Mouse (Mus musculus): ENCODE measurements around the gene Tbccd1. TPM values are rescaled to one million over a fixed set of nuclear protein-coding genes. Genes with fewer than 3 reads are reported as not detected.

Gene Tbccd1
- polyA plus RNA-seq, 1 experiment from 2014 or later: 20.1 TPM

DNA sequence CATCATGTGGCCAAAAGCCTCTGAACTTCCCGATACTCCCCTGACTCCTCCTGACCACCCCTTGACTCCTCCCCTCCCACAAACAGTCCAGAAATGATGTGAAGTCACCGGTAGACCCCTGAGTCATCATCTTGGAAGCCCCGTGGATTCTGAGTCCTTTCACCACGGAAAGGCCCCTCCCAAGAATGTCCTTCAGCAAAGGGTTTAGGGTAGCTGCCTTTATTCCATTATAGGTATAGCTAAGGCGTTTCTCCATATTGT, 56.7 kb downstream of the Tbccd1 start:
- Histone ChIP-seq H3K9ac (ENCODE audit: low read depth, low read length) (no peak overlapping the region), H3K27ac (ENCODE audit: low read depth, low read length) (no peak overlapping the region), H3K4me3 (ENCODE audit: low read length) (no peak overlapping the region), H3K27me3 (replicated peaks; ENCODE audit: control insufficient read depth, insufficient read depth, low read length) (peaks cover 13% of the 10 kb centered on the region), H3K4me2 (ENCODE audit: low read length) (no peak overlapping the region), H3K9me3 (ENCODE audit: control insufficient read depth, low read length) (no peaks in the 10 kb centered on the region), H3K36me3 (ENCODE audit: control insufficient read depth, insufficient read depth, low read length) (no peaks in the 10 kb centered on the region), H3K4me1 (ENCODE audit: control insufficient read depth, insufficient read depth, low read depth, low read length) (peaks cover 6% of the 10 kb centered on the region)
- 18% methylated on average over 5 of the region's 5 CpGs for WGBS
- ATAC-seq: no peak

DNA sequence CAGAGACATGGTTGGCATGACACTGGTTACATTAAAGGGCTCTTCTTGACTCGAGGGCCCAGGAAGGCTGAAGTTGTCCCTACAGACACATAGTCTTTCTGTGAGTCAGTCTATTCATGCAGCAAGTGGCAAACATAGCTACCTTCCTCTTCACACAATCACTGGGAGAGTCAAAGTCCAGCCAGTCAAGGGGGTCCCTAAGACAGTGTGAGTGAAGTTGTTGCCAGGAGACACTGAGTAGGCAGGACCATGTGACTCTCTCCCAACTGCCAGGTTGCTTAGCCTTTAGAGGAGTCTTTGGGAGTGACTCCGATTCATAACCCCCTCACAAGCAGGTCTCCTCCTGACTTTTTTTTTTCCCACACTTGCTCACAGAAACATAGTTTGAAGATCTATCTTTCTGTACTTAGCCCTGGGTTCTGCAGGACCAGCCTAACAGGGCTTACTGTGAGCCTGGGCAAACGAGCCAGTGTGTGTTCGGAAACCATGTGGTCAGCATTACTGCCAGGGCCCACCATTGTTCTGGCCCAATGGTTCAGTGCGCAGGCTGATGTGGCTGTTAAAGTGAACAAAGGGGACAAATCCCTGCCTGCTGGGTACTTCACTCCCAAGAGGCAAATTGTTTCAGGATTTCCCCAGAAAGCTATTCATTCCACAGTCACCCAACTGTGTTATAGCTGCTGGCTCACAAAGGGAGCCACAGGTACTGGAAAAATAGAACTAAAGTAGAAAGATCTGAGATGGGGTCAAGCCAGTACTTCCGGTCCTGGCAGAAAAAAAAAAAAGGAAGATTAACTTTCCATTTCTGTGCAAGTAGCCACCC, 57.2 kb downstream of the Tbccd1 start:
- 15% methylated on average over 6 of the region's 6 CpGs for WGBS
- H3K36me3 ChIP-seq (ENCODE audit: control insufficient read depth, insufficient read depth, low read length): no peaks in the 10 kb centered on the region
- peaks cover 13% of the 10 kb centered on the region for H3K27me3 ChIP-seq (replicated peaks; ENCODE audit: control insufficient read depth, insufficient read depth, low read length)
- H3K9ac ChIP-seq (ENCODE audit: low read depth, low read length): no peak overlapping the region
- ATAC-seq: peak; percentile 83
- no peak overlapping the region for H3K4me3 ChIP-seq (ENCODE audit: low read length)
- no peak overlapping the region for H3K4me2 ChIP-seq (ENCODE audit: low read length)
- no peaks in the 10 kb centered on the region for H3K9me3 ChIP-seq (ENCODE audit: control insufficient read depth, low read length)
- peaks cover 6% of the 10 kb centered on the region for H3K4me1 ChIP-seq (ENCODE audit: control insufficient read depth, insufficient read depth, low read depth, low read length)
- H3K27ac ChIP-seq (ENCODE audit: low read depth, low read length): no peak overlapping the region

DNA sequence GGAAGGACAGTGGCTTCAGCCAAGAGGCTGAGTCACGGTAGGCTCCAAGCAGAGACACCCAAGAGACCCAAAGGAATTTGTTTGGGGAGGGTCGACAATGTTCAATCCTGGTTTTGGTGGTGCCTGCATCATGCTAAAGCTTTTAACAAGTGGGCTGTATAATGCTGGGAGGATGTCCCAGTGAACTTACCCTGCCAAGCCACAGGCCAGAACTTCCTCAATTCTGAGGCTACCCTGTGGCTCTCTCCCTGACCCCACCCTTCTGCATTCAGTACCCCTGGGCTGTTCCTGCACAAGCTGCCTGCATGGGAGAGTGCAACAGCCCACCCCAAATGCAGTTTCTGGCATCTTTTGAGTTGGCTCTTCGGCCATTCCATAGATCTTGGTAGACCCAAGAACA, 58.9 kb downstream of the Tbccd1 start:
- H3K27me3 ChIP-seq (replicated peaks; ENCODE audit: control insufficient read depth, insufficient read depth, low read length): peaks cover 13% of the 10 kb centered on the region
- WGBS: 81% methylated on average over 3 of the region's 3 CpGs
- no peaks in the 10 kb centered on the region for H3K36me3 ChIP-seq (ENCODE audit: control insufficient read depth, insufficient read depth, low read length)
- H3K27ac ChIP-seq (ENCODE audit: low read depth, low read length): no peak overlapping the region
- ATAC-seq: no peak
- H3K9me3 ChIP-seq (ENCODE audit: control insufficient read depth, low read length): no peaks in the 10 kb centered on the region
- no peak overlapping the region for H3K4me2 ChIP-seq (ENCODE audit: low read length)
- H3K4me3 ChIP-seq (ENCODE audit: low read length): no peak overlapping the region
- H3K4me1 ChIP-seq (ENCODE audit: control insufficient read depth, insufficient read depth, low read depth, low read length): peaks cover 6% of the 10 kb centered on the region
- H3K9ac ChIP-seq (ENCODE audit: low read depth, low read length): no peak overlapping the region

DNA sequence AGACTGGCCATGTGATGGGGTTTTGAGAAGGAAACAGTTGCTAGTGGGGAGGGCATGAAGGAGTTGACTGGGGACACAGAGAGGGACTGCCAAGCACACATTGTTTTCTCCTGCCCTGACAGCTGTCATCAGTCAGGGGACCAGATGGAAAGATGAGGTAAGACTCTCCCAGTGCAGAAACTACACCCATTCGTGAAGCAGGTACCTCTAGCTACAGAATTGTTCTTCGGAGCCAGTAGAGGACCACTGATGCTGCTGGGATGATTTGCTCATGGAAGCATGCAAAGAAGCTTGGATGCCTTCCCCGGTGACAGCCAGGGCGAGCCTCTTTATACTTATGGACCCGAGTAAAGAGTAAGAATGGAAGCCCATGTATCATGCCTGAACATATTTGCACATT, 59.9 kb downstream of the Tbccd1 start:
- no peak overlapping the region for H3K4me3 ChIP-seq (ENCODE audit: low read length)
- H3K4me2 ChIP-seq (ENCODE audit: low read length): no peak overlapping the region
- no peaks in the 10 kb centered on the region for H3K36me3 ChIP-seq (ENCODE audit: control insufficient read depth, insufficient read depth, low read length)
- peaks cover 6% of the 10 kb centered on the region for H3K4me1 ChIP-seq (ENCODE audit: control insufficient read depth, insufficient read depth, low read depth, low read length)
- no peak for ATAC-seq
- no peak overlapping the region for H3K27ac ChIP-seq (ENCODE audit: low read depth, low read length)
- WGBS: 69% methylated on average over 5 of the region's 5 CpGs
- peaks cover 13% of the 10 kb centered on the region for H3K27me3 ChIP-seq (replicated peaks; ENCODE audit: control insufficient read depth, insufficient read depth, low read length)
- H3K9ac ChIP-seq (ENCODE audit: low read depth, low read length): no peak overlapping the region
- no peaks in the 10 kb centered on the region for H3K9me3 ChIP-seq (ENCODE audit: control insufficient read depth, low read length)

- no peak for ATAC-seq
- Histone ChIP-seq H3K4me3 (ENCODE audit: low read length) (no peak overlapping the region), H3K4me2 (ENCODE audit: low read length) (no peak overlapping the region), H3K27ac (ENCODE audit: low read depth, low read length) (no peak overlapping the region), H3K36me3 (ENCODE audit: control insufficient read depth, insufficient read depth, low read length) (no peaks in the 10 kb centered on the region), H3K9ac (ENCODE audit: low read depth, low read length) (no peak overlapping the region), H3K9me3 (ENCODE audit: control insufficient read depth, low read length) (no peaks in the 10 kb centered on the region), H3K27me3 (replicated peaks; ENCODE audit: control insufficient read depth, insufficient read depth, low read length) (peaks cover 9% of the 10 kb centered on the region), H3K4me1 (ENCODE audit: control insufficient read depth, insufficient read depth, low read depth, low read length) (peaks cover 5% of the 10 kb centered on the region)
- WGBS: 55% methylated on average over 3 of the region's 3 CpGs
Observed at GRCm38 (mm10) chr16:22795497-22795896, 62.0 kb downstream of the Tbccd1 start.

GRCm38 (mm10) chr16:22791235-22791634, 66.2 kb downstream of the Tbccd1 start:
- 8% methylated on average over 2 of the region's 2 CpGs for WGBS
- ATAC-seq: no peak
- H3K4me1 ChIP-seq (ENCODE audit: control insufficient read depth, insufficient read depth, low read depth, low read length): no peaks in the 10 kb centered on the region; the same call in 1 of the 2 replicates
- no peak overlapping the region for H3K9ac ChIP-seq (ENCODE audit: low read depth, low read length)
- H3K36me3 ChIP-seq (ENCODE audit: control insufficient read depth, insufficient read depth, low read length): no peaks in the 10 kb centered on the region
- H3K4me2 ChIP-seq (ENCODE audit: low read length): no peak overlapping the region
- H3K27ac ChIP-seq (ENCODE audit: low read depth, low read length): no peak overlapping the region
- H3K4me3 ChIP-seq (ENCODE audit: low read length): no peak overlapping the region
- H3K9me3 ChIP-seq (ENCODE audit: control insufficient read depth, low read length): no peaks in the 10 kb centered on the region
- peaks cover 4% of the 10 kb centered on the region; the same call in 1 of the 2 replicates for H3K27me3 ChIP-seq (replicated peaks; ENCODE audit: control insufficient read depth, insufficient read depth, low read length)

GRCm38 (mm10) chr16:22789908-22790367, 67.5 kb downstream of the Tbccd1 start:
- Histone ChIP-seq H3K27ac (ENCODE audit: low read depth, low read length) (no peak overlapping the region), H3K4me2 (ENCODE audit: low read length) (no peak overlapping the region; the same call in 1 of the 2 replicates), H3K4me3 (ENCODE audit: low read length) (no peak overlapping the region), H3K4me1 (ENCODE audit: control insufficient read depth, insufficient read depth, low read depth, low read length) (no peaks in the 10 kb centered on the region; the same call in 1 of the 2 replicates), H3K9me3 (ENCODE audit: control insufficient read depth, low read length) (no peaks in the 10 kb centered on the region), H3K36me3 (ENCODE audit: control insufficient read depth, insufficient read depth, low read length) (no peaks in the 10 kb centered on the region), H3K9ac (ENCODE audit: low read depth, low read length) (no peak overlapping the region), H3K27me3 (replicated peaks; ENCODE audit: control insufficient read depth, insufficient read depth, low read length) (no peaks in the 10 kb centered on the region)
- peak; percentile 88 for ATAC-seq
- WGBS: 47% methylated on average over 10 of the region's 10 CpGs

- Histone ChIP-seq H3K27me3 (replicated peaks; ENCODE audit: control insufficient read depth, insufficient read depth, low read length) (no peaks in the 10 kb centered on the region), H3K4me2 (ENCODE audit: low read length) (no peak overlapping the region), H3K9me3 (ENCODE audit: control insufficient read depth, low read length) (no peaks in the 10 kb centered on the region), H3K36me3 (ENCODE audit: control insufficient read depth, insufficient read depth, low read length) (no peaks in the 10 kb centered on the region), H3K9ac (ENCODE audit: low read depth, low read length) (no peak overlapping the region), H3K4me3 (ENCODE audit: low read length) (no peak overlapping the region), H3K4me1 (ENCODE audit: control insufficient read depth, insufficient read depth, low read depth, low read length) (no peaks in the 10 kb centered on the region), H3K27ac (ENCODE audit: low read depth, low read length) (no peak overlapping the region)
- WGBS: 84% methylated on average over 5 of the region's 5 CpGs
- ATAC-seq: no peak
Observed at GRCm38 (mm10) chr16:22782686-22783085, 74.8 kb downstream of the Tbccd1 start.

- no peak overlapping the region for H3K9ac ChIP-seq (ENCODE audit: low read depth, low read length)
- WGBS: 81% methylated on average over 3 of the region's 3 CpGs
Observed at GRCm38 (mm10) chr16:22779228-22779835, 78.1 kb downstream of the Tbccd1 start.

More at GRCm38 (mm10) chr16:22779228-22779835, 78.1 kb downstream of the Tbccd1 start:
- no peaks in the 10 kb centered on the region for H3K27me3 ChIP-seq (replicated peaks; ENCODE audit: control insufficient read depth, insufficient read depth, low read length)
- H3K36me3 ChIP-seq (ENCODE audit: control insufficient read depth, insufficient read depth, low read length): no peaks in the 10 kb centered on the region
- H3K4me1 ChIP-seq (ENCODE audit: control insufficient read depth, insufficient read depth, low read depth, low read length): no peaks in the 10 kb centered on the region
- no peak for ATAC-seq
- no peak overlapping the region for H3K27ac ChIP-seq (ENCODE audit: low read depth, low read length)
- H3K4me2 ChIP-seq (ENCODE audit: low read length): no peak overlapping the region
- no peak overlapping the region for H3K4me3 ChIP-seq (ENCODE audit: low read length)
- no peaks in the 10 kb centered on the region for H3K9me3 ChIP-seq (ENCODE audit: control insufficient read depth, low read length)
